Mouse (Mus musculus): ENCODE data around the gene Arntl. TPM values are rescaled to one million over a fixed set of nuclear protein-coding genes. Genes with fewer than 3 reads are reported as not detected.
"Not testable (repeated sequence)": the region's sequence is repeated elsewhere in the genome, so short reads cannot be mapped to it uniquely, and the experiment has no call there.

Arntl gene
- polyA plus RNA-seq, 1 experiment from 2014 or later: 12.3 TPM

GRCm38 (mm10) chr7:113253777-113254405 lies 46.6 kb downstream of the Arntl start:
- Histone ChIP-seq H3K9me3 (replicated peaks; ENCODE audit: control insufficient read depth, low read length) (no peaks in the 10 kb centered on the region), H3K27me3 (replicated peaks; ENCODE audit: control insufficient read depth, insufficient read depth, low read length) (no peaks in the 10 kb centered on the region), H3K36me3 (ENCODE audit: control insufficient read depth, insufficient read depth, low read length) (no peaks in the 10 kb centered on the region), H3K27ac (ENCODE audit: low read depth, low read length) (no peak overlapping the region), H3K4me1 (ENCODE audit: control insufficient read depth, insufficient read depth, low read length) (peaks cover 36% of the 10 kb centered on the region), H3K4me3 (ENCODE audit: low read depth, low read length) (no peak overlapping the region), H3K9ac (ENCODE audit: low read length) (no peak overlapping the region), H3K4me2 (ENCODE audit: low read length) (no peak overlapping the region)
- no peak for ATAC-seq
- no peak for DNase-seq (ENCODE audit: low spot score)
- WGBS: 93% methylated on average over 7 of the region's 7 CpGs

GRCm38 (mm10) chr7:113256046-113256445 lies 48.8 kb downstream of the Arntl start:
- no peak overlapping the region for H3K27ac ChIP-seq (ENCODE audit: low read depth, low read length)
- peak; percentile 34 for DNase-seq (ENCODE audit: low spot score)
- H3K36me3 ChIP-seq (ENCODE audit: control insufficient read depth, insufficient read depth, low read length): no peaks in the 10 kb centered on the region
- peaks cover 20% of the 10 kb centered on the region for H3K4me1 ChIP-seq (ENCODE audit: control insufficient read depth, insufficient read depth, low read length)
- H3K27me3 ChIP-seq (replicated peaks; ENCODE audit: control insufficient read depth, insufficient read depth, low read length): no peaks in the 10 kb centered on the region
- no peak overlapping the region for H3K4me3 ChIP-seq (ENCODE audit: low read depth, low read length)
- 55% methylated on average over 4 of the region's 4 CpGs for WGBS
- no peak for ATAC-seq
- no peak overlapping the region for H3K9ac ChIP-seq (ENCODE audit: low read length)
- H3K9me3 ChIP-seq (replicated peaks; ENCODE audit: control insufficient read depth, low read length): no peaks in the 10 kb centered on the region
- H3K4me2 ChIP-seq (ENCODE audit: low read length): no peak overlapping the region

GRCm38 (mm10) chr7:113258430-113258829 lies 51.2 kb downstream of the Arntl start:
- peak; percentile 6 for DNase-seq (ENCODE audit: low spot score)
- no peak overlapping the region for H3K4me3 ChIP-seq (ENCODE audit: low read depth, low read length)

GRCm38 (mm10) chr7:113260321-113261167 lies 53.3 kb downstream of the Arntl start:
- Histone ChIP-seq H3K27me3 (replicated peaks; ENCODE audit: control insufficient read depth, insufficient read depth, low read length) (no peaks in the 10 kb centered on the region), H3K27ac (ENCODE audit: low read depth, low read length) (no peak overlapping the region), H3K9me3 (replicated peaks; ENCODE audit: control insufficient read depth, low read length) (no peaks in the 10 kb centered on the region), H3K9ac (ENCODE audit: low read length) (no peak overlapping the region), H3K36me3 (ENCODE audit: control insufficient read depth, insufficient read depth, low read length) (no peaks in the 10 kb centered on the region), H3K4me2 (ENCODE audit: low read length) (no peak overlapping the region), H3K4me1 (ENCODE audit: control insufficient read depth, insufficient read depth, low read length) (0 out of 2 replicates have a peak, but pooled peaks cover 5% of the 10 kb centered on the region), H3K4me3 (ENCODE audit: low read depth, low read length) (no peak overlapping the region)
- peak; percentile 64 for ATAC-seq
- DNase-seq (ENCODE audit: low spot score): peak; percentile 59
- WGBS: 41% methylated on average over 21 of the region's 21 CpGs

More at GRCm38 (mm10) chr7:113258430-113258829, 51.2 kb downstream of the Arntl start:
- WGBS: 78% methylated on average over 4 of the region's 4 CpGs
- H3K4me2 ChIP-seq (ENCODE audit: low read length): no peak overlapping the region
- H3K4me1 ChIP-seq (ENCODE audit: control insufficient read depth, insufficient read depth, low read length): 0 out of 2 replicates have a peak, but pooled peaks cover 5% of the 10 kb centered on the region
- H3K27ac ChIP-seq (ENCODE audit: low read depth, low read length): no peak overlapping the region
- no peaks in the 10 kb centered on the region for H3K36me3 ChIP-seq (ENCODE audit: control insufficient read depth, insufficient read depth, low read length)
- no peaks in the 10 kb centered on the region for H3K9me3 ChIP-seq (replicated peaks; ENCODE audit: control insufficient read depth, low read length)
- no peaks in the 10 kb centered on the region for H3K27me3 ChIP-seq (replicated peaks; ENCODE audit: control insufficient read depth, insufficient read depth, low read length)
- no peak for ATAC-seq
- no peak overlapping the region for H3K9ac ChIP-seq (ENCODE audit: low read length)

- no peak overlapping the region for H3K27ac ChIP-seq (ENCODE audit: low read depth, low read length)
Observed at GRCm38 (mm10) chr7:113261690-113262089, 54.4 kb downstream of the Arntl start.

GRCm38 (mm10) chr7:113262510-113263467 lies 55.5 kb downstream of the Arntl start:
- not testable (repeated sequence) for DNase-seq (ENCODE audit: low spot score)
- WGBS: 53% methylated on average over 14 of the region's 14 CpGs

More at GRCm38 (mm10) chr7:113261690-113262089, 54.4 kb downstream of the Arntl start:
- Histone ChIP-seq H3K4me2 (ENCODE audit: low read length) (no peak overlapping the region), H3K9ac (ENCODE audit: low read length) (no peak overlapping the region), H3K36me3 (ENCODE audit: control insufficient read depth, insufficient read depth, low read length) (no peaks in the 10 kb centered on the region), H3K4me1 (ENCODE audit: control insufficient read depth, insufficient read depth, low read length) (0 out of 2 replicates have a peak, but pooled peaks cover 5% of the 10 kb centered on the region), H3K4me3 (ENCODE audit: low read depth, low read length) (no peak overlapping the region), H3K9me3 (replicated peaks; ENCODE audit: control insufficient read depth, low read length) (no peaks in the 10 kb centered on the region), H3K27me3 (replicated peaks; ENCODE audit: control insufficient read depth, insufficient read depth, low read length) (no peaks in the 10 kb centered on the region)
- ATAC-seq (no peak), DNase-seq (ENCODE audit: low spot score) (no peak)
- 90% methylated on average over 3 of the region's 3 CpGs for whole genome bisulfite sequencing

GRCm38 (mm10) chr7:113263990-113264389 lies 56.7 kb downstream of the Arntl start:
- WGBS: 95% methylated on average over 1 of the region's 1 CpGs
- Histone ChIP-seq H3K27ac (ENCODE audit: low read depth, low read length) (no peak overlapping the region), H3K4me1 (ENCODE audit: control insufficient read depth, insufficient read depth, low read length) (0 out of 2 replicates have a peak, but pooled peaks cover 5% of the 10 kb centered on the region), H3K4me2 (ENCODE audit: low read length) (no peak overlapping the region), H3K9ac (ENCODE audit: low read length) (no peak overlapping the region), H3K4me3 (ENCODE audit: low read depth, low read length) (no peak overlapping the region), H3K27me3 (replicated peaks; ENCODE audit: control insufficient read depth, insufficient read depth, low read length) (no peaks in the 10 kb centered on the region), H3K9me3 (replicated peaks; ENCODE audit: control insufficient read depth, low read length) (no peaks in the 10 kb centered on the region), H3K36me3 (ENCODE audit: control insufficient read depth, insufficient read depth, low read length) (no peaks in the 10 kb centered on the region)
- no peak for DNase-seq (ENCODE audit: low spot score)
- ATAC-seq: no peak

More at GRCm38 (mm10) chr7:113262510-113263467, 55.5 kb downstream of the Arntl start:
- not testable (repeated sequence) for H3K4me1 ChIP-seq (ENCODE audit: control insufficient read depth, insufficient read depth, low read length); H3K27me3 ChIP-seq (replicated peaks; ENCODE audit: control insufficient read depth, insufficient read depth, low read length); H3K9me3 ChIP-seq (replicated peaks; ENCODE audit: control insufficient read depth, low read length); ATAC-seq; H3K9ac ChIP-seq (ENCODE audit: low read length); H3K4me2 ChIP-seq (ENCODE audit: low read length); H3K36me3 ChIP-seq (ENCODE audit: control insufficient read depth, insufficient read depth, low read length); H3K4me3 ChIP-seq (ENCODE audit: low read depth, low read length); H3K27ac ChIP-seq (ENCODE audit: low read depth, low read length)

GRCm38 (mm10) chr7:113268287-113268686 lies 61.0 kb downstream of the Arntl start:
- Histone ChIP-seq H3K36me3 (ENCODE audit: control insufficient read depth, insufficient read depth, low read length) (no peaks in the 10 kb centered on the region), H3K27me3 (replicated peaks; ENCODE audit: control insufficient read depth, insufficient read depth, low read length) (no peaks in the 10 kb centered on the region), H3K9ac (ENCODE audit: low read length) (no peak overlapping the region), H3K4me3 (ENCODE audit: low read depth, low read length) (no peak overlapping the region), H3K4me1 (ENCODE audit: control insufficient read depth, insufficient read depth, low read length) (0 out of 2 replicates have a peak, but pooled peaks cover 3% of the 10 kb centered on the region), H3K27ac (ENCODE audit: low read depth, low read length) (no peak overlapping the region), H3K9me3 (replicated peaks; ENCODE audit: control insufficient read depth, low read length) (no peaks in the 10 kb centered on the region), H3K4me2 (ENCODE audit: low read length) (no peak overlapping the region)
- DNase-seq (ENCODE audit: low spot score): peak; percentile 73
- ATAC-seq: no peak
- 83% methylated on average over 9 of the region's 9 CpGs for WGBS
